Mouse (Mus musculus): Measurements from ENCODE around the gene Vmn2r25.
"Not testable (repeated sequence)": the region's sequence is repeated elsewhere in the genome, so short reads cannot be mapped to it uniquely, and the experiment has no call there.

Vmn2r25 gene

DNA sequence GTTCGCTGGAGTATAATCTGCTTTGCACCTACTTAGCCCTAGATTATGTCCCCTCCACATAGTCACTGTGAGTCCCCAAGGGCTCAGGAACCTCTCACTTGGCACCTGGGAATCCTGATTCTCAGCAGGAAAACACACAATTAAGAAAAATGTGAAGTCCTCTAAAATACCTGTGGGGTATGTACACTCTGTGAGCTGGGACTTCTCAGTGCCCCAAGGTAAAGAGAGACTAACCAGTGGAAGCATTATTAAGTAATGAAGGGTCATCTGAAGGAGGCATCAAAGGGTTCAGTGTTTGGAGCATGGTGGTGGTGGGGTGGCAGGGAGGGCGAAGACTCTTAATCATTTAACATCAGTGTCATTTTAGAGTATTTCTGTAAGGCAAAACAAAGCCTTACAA is at the start of gene Vmn2r25:
Vmn2r25 (minus strand) TSS at position 101 of the 400 bp plus-strand sequence.
- not testable (repeated sequence) for DNase-seq

DNA sequence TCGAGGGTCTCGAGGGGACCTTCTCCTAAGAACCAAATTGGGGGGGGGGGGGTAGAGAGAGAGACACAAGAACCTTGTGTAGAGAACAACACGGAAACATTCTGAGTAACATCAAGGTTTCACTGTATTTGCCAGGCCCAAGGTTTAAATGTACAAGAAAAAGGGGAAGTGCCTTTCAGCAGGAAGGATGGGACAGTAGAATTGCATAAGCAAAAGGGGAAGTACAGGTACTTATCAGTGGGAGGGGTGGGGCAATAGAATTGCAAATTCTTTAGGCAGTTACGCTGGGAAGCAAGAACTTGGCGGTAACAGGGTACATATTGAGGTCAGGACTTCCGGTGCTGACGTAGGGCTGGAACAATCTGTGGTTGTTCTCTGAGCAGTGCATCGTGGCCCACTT is 33.3 kb downstream of the Vmn2r25 start:
- DNase-seq = no peak

GRCm38 (mm10) chr6:123810291-123810690 is 43.0 kb downstream of the Vmn2r25 start:
- not testable (repeated sequence) for DNase-seq

DNA sequence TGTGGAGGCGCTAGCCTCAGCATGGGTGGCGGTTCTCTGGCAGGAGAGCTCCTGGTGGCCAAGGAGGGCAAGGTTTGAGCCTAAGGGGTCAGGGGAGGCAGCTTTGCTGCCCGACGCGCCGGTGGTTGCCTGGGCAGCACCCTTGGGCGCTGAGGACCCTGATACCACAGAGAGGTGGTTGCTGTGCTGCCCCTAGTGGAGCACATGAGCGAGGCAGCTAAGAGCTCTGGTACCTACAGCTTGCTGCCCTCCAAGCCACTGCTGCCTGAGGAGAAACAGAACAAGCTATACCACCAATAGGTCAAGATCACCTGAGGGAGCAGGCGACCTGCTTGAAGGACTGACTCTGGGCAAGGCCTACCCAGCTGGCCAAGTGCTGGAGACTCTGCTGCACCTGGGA is 59.5 kb downstream of the Vmn2r25 start:
- DNase-seq = no peak

DNA sequence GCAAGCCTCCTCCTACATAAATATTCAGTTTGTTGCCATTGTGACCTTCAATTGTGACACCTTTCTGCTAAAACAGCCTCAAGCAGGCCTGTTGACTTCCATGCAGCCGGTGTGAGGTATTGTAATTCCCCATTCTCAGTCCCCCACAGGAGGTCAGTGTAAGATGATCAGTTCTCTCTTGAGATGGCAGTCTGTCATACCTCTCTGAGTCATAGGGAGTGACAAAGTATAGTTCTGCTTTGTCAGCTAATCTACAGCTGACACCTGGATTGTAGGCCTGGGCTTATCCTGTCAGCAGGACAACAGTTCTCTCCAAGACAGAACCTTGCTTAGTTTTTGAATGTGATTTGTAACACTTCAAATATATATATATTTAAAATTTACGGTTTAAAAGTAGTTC is 68.4 kb downstream of the Vmn2r25 start:
- no peak for DNase-seq

DNA sequence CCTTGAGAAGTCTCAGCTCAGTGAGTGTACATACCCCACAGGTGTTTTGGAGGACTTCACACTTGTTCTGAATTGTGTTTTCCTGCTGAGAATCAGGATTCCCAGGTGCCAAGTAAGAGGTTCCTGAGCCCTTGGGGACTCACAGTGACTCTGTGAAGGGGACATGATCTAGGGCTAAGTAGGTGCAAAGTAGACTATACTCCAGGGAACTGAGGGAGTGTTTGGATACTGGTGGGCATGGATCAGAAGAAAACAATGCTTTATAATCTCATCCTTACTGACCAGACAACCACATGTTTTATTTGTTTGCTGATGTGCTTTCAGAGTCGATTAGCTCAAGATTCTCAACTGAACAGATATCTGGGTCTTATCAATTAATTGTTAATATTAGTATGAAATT is 74.7 kb downstream of the Vmn2r25 start, which contains the start of gene Vmn2r24:
Vmn2r24 (plus strand) TSS at position 301 of the 400 bp plus-strand sequence.
- no peak for DNase-seq

All from kidney, adult 11 months (tissue).